ENCODE assay signal across 22 mouse cellular contexts in genomic region chr14:108464192-108464591, GRCm38 (mm10).
A peak's percentile ranks its signal among the peaks of the same experiment; 100 is the strongest.
DNase-seq lines count a peak whose midpoint lies in the region; ATAC-seq and TF ChIP-seq lines count a peak whose summit lies in the region.
"Had no signal": no experiment of that assay in that cellular context is flagged by ENCODE, and none has a peak within 500 bp of the region (broad histone marks: within the 10 kb centered on the region; RNA-seq: fewer than 3 reads in every experiment).

No protein-coding gene starts in this region.

- no peaks in the 10 kb centered on the region for H3K27me3 ChIP-seq in forebrain, embryonic 14.5 days (replicated peaks; ENCODE audit: control insufficient read depth, insufficient read depth, low read length)
- H3K27me3 ChIP-seq in forebrain, embryonic 11.5 days (ENCODE audit: control insufficient read depth, insufficient read depth, low read length): no peaks in the 10 kb centered on the region
- no peaks in the 10 kb centered on the region for H3K27me3 ChIP-seq in kidney, embryonic 16.5 days (ENCODE audit: insufficient read depth, low read length)
- H3K27me3 ChIP-seq: embryonic facial prominence, embryonic 15.5 days; heart, embryonic 13.5 days; hindbrain, embryonic 12.5 days had no signal

- TF ChIP-seq CTCF in brain, embryonic 14.5 days (IDR thresholded peaks at IDR 0.05; ENCODE audit: borderline replicate concordance, extremely low read depth, insufficient read depth, insufficient read length): no peak

- DNase-seq in forebrain, embryonic 14.5 days (ENCODE audit: low spot score): peak; percentile 48
- no peak for DNase-seq in forebrain, embryonic 11.5 days (ENCODE audit: low spot score)
- DNase-seq in kidney, adult 8-10 months: peak; percentile 9 to 15
- peak; percentile 6 for DNase-seq in brain, adult 2 months (ENCODE audit: low read depth, low spot score)
- DNase-seq in brain, embryonic 14.5 days (ENCODE audit: low read depth): peak; percentile 64
- DNase-seq in heart, postnatal 25 days (ENCODE audit: low spot score): no peak
- DNase-seq: adrenal gland, adult 2 months; adrenal gland, postnatal 25 days; cerebellum, adult 11-12 months; cerebellum, adult 9-10 months; embryo, embryonic 11 days; gastrocnemius, adult 2 months; gastrocnemius, postnatal 25 days; heart, postnatal 4 days had no signal

- H3K27ac ChIP-seq in forebrain, embryonic 14.5 days (ENCODE audit: low read depth, low read length): no peak overlapping the region
- H3K27ac ChIP-seq in forebrain, embryonic 11.5 days (ENCODE audit: low read depth, low read length): no peak overlapping the region
- H3K27ac ChIP-seq in kidney, embryonic 16.5 days (ENCODE audit: low read length): no peak overlapping the region
- H3K27ac ChIP-seq: embryonic facial prominence, embryonic 15.5 days; gastrocnemius, adult 2 months; heart, embryonic 13.5 days; hindbrain, embryonic 12.5 days had no signal

- H3K4me3 ChIP-seq in forebrain, embryonic 14.5 days (ENCODE audit: low read depth, low read length): no peak overlapping the region
- no peak overlapping the region for H3K4me3 ChIP-seq in forebrain, embryonic 11.5 days (ENCODE audit: low read depth, low read length)
- H3K4me3 ChIP-seq in kidney, embryonic 16.5 days (ENCODE audit: low read length): no peak overlapping the region
- H3K4me3 ChIP-seq: embryonic facial prominence, embryonic 15.5 days; erythroblast, embryonic 14.5 days; gastrocnemius, adult 2 months; heart, embryonic 13.5 days; hindbrain, embryonic 12.5 days had no signal

- H3K36me3 ChIP-seq in forebrain, embryonic 14.5 days (ENCODE audit: control insufficient read depth, insufficient read depth, low read length): no peaks in the 10 kb centered on the region
- H3K36me3 ChIP-seq in forebrain, embryonic 11.5 days (ENCODE audit: control insufficient read depth, insufficient read depth, low read length): no peaks in the 10 kb centered on the region
- no peaks in the 10 kb centered on the region for H3K36me3 ChIP-seq in kidney, embryonic 16.5 days (ENCODE audit: insufficient read depth, low read length)
- H3K36me3 ChIP-seq: embryonic facial prominence, embryonic 15.5 days; heart, embryonic 13.5 days; hindbrain, embryonic 12.5 days had no signal

- H3K4me1 ChIP-seq in forebrain, embryonic 14.5 days (ENCODE audit: control insufficient read depth, insufficient read depth, low read length): peaks cover 3% of the 10 kb centered on the region; the same call in 1 of the 2 replicates
- H3K4me1 ChIP-seq in forebrain, embryonic 11.5 days (replicated peaks; ENCODE audit: control insufficient read depth, insufficient read depth, low read length): no peaks in the 10 kb centered on the region
- H3K4me1 ChIP-seq in kidney, embryonic 16.5 days (ENCODE audit: insufficient read depth, low read length): no peaks in the 10 kb centered on the region
- H3K4me1 ChIP-seq: embryonic facial prominence, embryonic 15.5 days; heart, embryonic 13.5 days; hindbrain, embryonic 12.5 days had no signal

- H3K9me3 ChIP-seq in forebrain, embryonic 14.5 days (replicated peaks; ENCODE audit: control insufficient read depth, low read length): no peaks in the 10 kb centered on the region
- no peaks in the 10 kb centered on the region for H3K9me3 ChIP-seq in forebrain, embryonic 11.5 days (ENCODE audit: control insufficient read depth, low read length)
- no peaks in the 10 kb centered on the region for H3K9me3 ChIP-seq in kidney, embryonic 16.5 days (ENCODE audit: low read length)
- H3K9me3 ChIP-seq: embryonic facial prominence, embryonic 15.5 days; heart, embryonic 13.5 days; hindbrain, embryonic 12.5 days had no signal

- intact Hi-C loops in heart, postnatal 25 days (cut with DNase I): no loop called here

- TF ChIP-seq POLR2A in brain, embryonic 14.5 days (IDR thresholded peaks at IDR 0.05; ENCODE audit: borderline replicate concordance, extremely low read depth, insufficient read depth, insufficient read length, poor library complexity, severe bottlenecking): no peak

- WGBS in forebrain, embryonic 14.5 days: 31% methylated on average over 1 of the region's 1 CpGs
- WGBS in forebrain, embryonic 11.5 days: 64% methylated on average over 1 of the region's 1 CpGs
- WGBS in kidney, embryonic 16.5 days: 68% methylated on average over 1 of the region's 1 CpGs

- no peak overlapping the region for H3K4me2 ChIP-seq in forebrain, embryonic 14.5 days (ENCODE audit: low read length)
- no peak overlapping the region for H3K4me2 ChIP-seq in forebrain, embryonic 11.5 days (ENCODE audit: low read depth, low read length, severe bottlenecking)
- H3K4me2 ChIP-seq in kidney, embryonic 16.5 days (replicated peaks; ENCODE audit: low read depth, low read length): no peak overlapping the region
- H3K4me2 ChIP-seq: embryonic facial prominence, embryonic 15.5 days; heart, embryonic 13.5 days; hindbrain, embryonic 12.5 days had no signal

- no peak overlapping the region for H3K9ac ChIP-seq in forebrain, embryonic 14.5 days (ENCODE audit: low read length)
- no peak overlapping the region for H3K9ac ChIP-seq in forebrain, embryonic 11.5 days (ENCODE audit: low read length)
- H3K9ac ChIP-seq in kidney, embryonic 16.5 days (replicated peaks; ENCODE audit: low read length): no peak overlapping the region
- H3K9ac ChIP-seq: embryonic facial prominence, embryonic 15.5 days; heart, embryonic 13.5 days; hindbrain, embryonic 12.5 days had no signal

- ATAC-seq in forebrain, embryonic 14.5 days: no peak
- no peak for ATAC-seq in forebrain, embryonic 11.5 days (replicated peaks; ENCODE audit: low FRiP score)
- ATAC-seq in kidney, embryonic 16.5 days (ENCODE audit: low FRiP score, low TSS enrichment): no peak
- ATAC-seq: hindbrain, embryonic 16.5 days; inflammation-experienced regulatory T-cells, adult 6 months; intestine, postnatal 0 days had no signal

Comparison
In these comparisons a context has a peak if more than half of its experiments do, and no peak if none do; other contexts are left out.
1. DNase-seq: peak in forebrain, embryonic 14.5 days (single experiment), kidney, adult 8-10 months (2 of 2), brain, adult 2 months (single experiment) and brain, embryonic 14.5 days (single experiment); none in forebrain, embryonic 11.5 days (single experiment) and heart, postnatal 25 days (single experiment).